Mouse (Mus musculus) forebrain, embryonic 11.5 days (tissue): ENCODE measurements around the gene Fam222b. TPM values are rescaled to one million over a fixed set of nuclear protein-coding genes. Genes with fewer than 3 reads are reported as not detected.
A peak's percentile ranks its signal among the peaks of the same experiment; 100 is the strongest.

ENCODE experiments used
- ATAC-seq: fragments of 200-750 bp; cut with Nextera tagmentation; replicated peaks from 2 replicates; pipeline ENCODE4 v1.8.0; 2017; ENCODE audit warnings: moderate TSS enrichment; ENCODE audit not compliant: low FRiP score
- DNase-seq: peaks from one replicate; pipeline ENCODE4 v3.0.0-alpha.2; 2017; ENCODE audit warnings: low spot score
- H3K27ac ChIP-seq: fragments of 300-500 bp; sonication (generic); 2 replicates; pipeline ENCODE4 v1.5.1; 2014; ENCODE audit warnings: low read depth, low read length
- H3K27me3 ChIP-seq: fragments of 300-500 bp; sonication (generic); 2 replicates; pipeline ENCODE4 v1.6.1; 2014; ENCODE audit warnings: mild to moderate bottlenecking, low read length, mixed read lengths; ENCODE audit not compliant: control insufficient read depth, insufficient read depth
- H3K36me3 ChIP-seq: fragments of 300-500 bp; sonication (generic); 2 replicates; pipeline ENCODE4 v1.6.1; 2014; ENCODE audit warnings: mild to moderate bottlenecking, low read length, moderate library complexity, mixed read lengths; ENCODE audit not compliant: control insufficient read depth, insufficient read depth
- H3K4me1 ChIP-seq: fragments of 300-500 bp; sonication (generic); replicated peaks from 2 replicates; pipeline ENCODE4 v1.6.1; 2014; ENCODE audit warnings: low read length, mixed read lengths; ENCODE audit not compliant: control insufficient read depth, insufficient read depth
- H3K4me2 ChIP-seq: fragments of 300-500 bp; sonication (generic); 2 replicates; pipeline ENCODE4 v1.6.1; 2014; ENCODE audit warnings: low read depth, mild to moderate bottlenecking, low read length, moderate library complexity, mixed read lengths; ENCODE audit not compliant: severe bottlenecking
- H3K4me3 ChIP-seq: fragments of 300-500 bp; sonication (generic); 2 replicates; pipeline ENCODE4 v1.5.1; 2014; ENCODE audit warnings: low read depth, low read length
- H3K9ac ChIP-seq: fragments of 300-500 bp; sonication (generic); 2 replicates; pipeline ENCODE4 v1.6.1; 2014; ENCODE audit warnings: low read length
- H3K9me3 ChIP-seq: fragments of 300-500 bp; sonication (generic); 2 replicates; pipeline ENCODE4 v1.6.1; 2016; ENCODE audit warnings: low read length, mixed read lengths; ENCODE audit not compliant: control insufficient read depth
- WGBS: fragments of 180-500 bp; shearing (Covaris S2); extraction: QIAGEN DNeasy Blood & Tissue Kit; methylation state at CpG from one replicate; pipeline ENCODE4 v1.1.7; 2014; 5-methylcytosine and 5-hydroxymethylcytosine counted together
- microRNA counts: library from miRNA; unstranded; fragments of <30 nt; microRNA quantifications from one replicate; lab custom pipeline; 2015
- microRNA-seq: library from miRNA; unstranded; fragments of <30 nt; microRNA quantifications from one replicate; pipeline ENCODE4, GENCODE M21; 2016; ENCODE audit not compliant: insufficient number of aligned reads
- polyA plus RNA-seq: library from polyadenylated mRNA; unstranded; fragments of >200 nt; fragmentation: Nextera tagmentation; extraction: Ambion mirVana; gene quantifications from 2 replicates; pipeline ENCODE4 v1.2.1, GENCODE M21; 2014

Gene Fam222b
- polyA plus RNA-seq, 1 experiment from 2014 or later: 31.3 TPM

DNA sequence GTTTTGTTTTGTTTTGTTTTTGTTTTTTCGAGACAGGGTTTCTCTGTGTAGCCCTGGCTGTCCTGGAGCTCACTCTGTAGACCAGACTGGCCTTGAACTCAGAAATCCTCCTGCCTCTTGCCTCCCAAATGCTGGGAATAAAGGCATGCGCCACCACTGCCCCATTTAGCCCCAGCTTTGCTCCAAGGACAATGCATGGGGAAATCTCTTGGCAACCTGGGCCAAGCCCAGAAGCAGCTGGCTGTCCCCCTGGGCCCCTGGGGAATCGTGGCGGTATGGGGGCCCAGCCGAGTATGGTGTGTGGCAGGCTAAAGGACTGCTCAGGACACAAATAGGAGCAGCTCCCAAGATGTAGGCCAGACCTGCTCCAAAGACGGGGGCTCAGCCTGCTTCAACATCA, 109.8 kb downstream of the Fam222b start:
- 87% methylated on average over 6 of the region's 6 CpGs for WGBS
- no peak overlapping the region for H3K9ac ChIP-seq
- no peak overlapping the region for H3K4me3 ChIP-seq
- no peaks in the 10 kb centered on the region for H3K27me3 ChIP-seq
- H3K9me3 ChIP-seq: no peaks in the 10 kb centered on the region
- no peak overlapping the region for H3K4me2 ChIP-seq
- ATAC-seq (no peak), DNase-seq (no peak)
- H3K36me3 ChIP-seq: peaks cover 18% of the 10 kb centered on the region
- H3K27ac ChIP-seq: no peak overlapping the region
- no peaks in the 10 kb centered on the region for H3K4me1 ChIP-seq

DNA sequence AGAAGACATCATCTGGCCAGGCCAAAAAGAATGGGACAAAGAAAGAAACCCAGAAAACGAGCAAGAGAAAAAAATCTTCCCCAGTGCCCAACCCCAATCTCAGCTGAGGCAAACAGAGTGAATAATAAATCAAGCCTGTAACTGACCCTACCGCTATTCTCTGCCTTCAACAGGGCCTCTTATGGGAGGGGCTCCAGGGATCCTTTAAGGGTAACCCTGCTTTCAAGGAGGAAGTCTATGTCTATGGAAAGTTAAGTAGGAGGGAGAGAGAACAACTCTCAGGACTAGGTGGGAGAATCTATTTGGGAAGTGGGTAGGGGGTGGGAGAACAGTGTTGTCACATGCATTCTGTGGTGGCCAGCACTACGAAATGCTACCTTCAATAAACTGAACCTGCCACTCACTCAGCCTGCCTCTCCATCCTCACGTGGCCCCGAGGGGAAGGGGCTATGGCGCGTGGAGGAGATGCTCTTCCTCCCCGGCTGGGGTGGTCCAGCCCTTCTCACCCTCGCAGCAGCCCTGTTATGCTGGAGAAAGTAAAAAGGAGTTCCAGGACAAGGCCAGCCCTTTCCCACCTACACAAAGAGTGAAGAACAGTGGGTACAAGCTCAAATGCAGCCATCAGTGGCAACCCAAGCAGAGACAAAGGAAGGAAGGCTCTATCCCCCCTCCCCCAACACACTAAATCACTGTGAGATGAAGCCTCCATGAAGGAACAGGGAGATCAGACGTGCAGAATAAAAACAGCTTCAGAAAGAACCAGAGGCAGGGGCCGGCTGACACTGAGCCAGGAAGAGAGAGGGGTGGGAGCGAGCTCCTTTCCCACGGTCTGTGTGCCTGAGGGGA, 111.1 kb downstream of the Fam222b start:
- peak overlapping the region; percentile 48; the same call in 1 of the 2 replicates for H3K27ac ChIP-seq
- H3K9ac ChIP-seq: no peak overlapping the region
- 79% methylated on average over 13 of the region's 13 CpGs for WGBS

More for the DNA sequence above, 111.1 kb downstream of the Fam222b start:
- Histone ChIP-seq H3K27me3 (no peaks in the 10 kb centered on the region), H3K4me2 (no peak overlapping the region), H3K4me3 (no peak overlapping the region), H3K36me3 (peaks cover 19% of the 10 kb centered on the region), H3K9me3 (no peaks in the 10 kb centered on the region), H3K4me1 (no peaks in the 10 kb centered on the region)
- ATAC-seq (no peak), DNase-seq (no peak)

MicroRNA genes within 50 kb of the gene (microRNA counts, 519-probe panel; counts per million panel counts)
- 4,658 counts per million, percentile 43 among the panel's probes with 10 or more counts for microRNA mmu-miR-144 (lab: Ali Mortazavi, UCI)
- 3,182 counts per million, percentile 13 among the panel's probes with 10 or more counts for microRNA mmu-miR-451 (lab: Ali Mortazavi, UCI)

Small RNA genes within 50 kb of the gene (microRNA-seq; reads per million reads assigned to microRNA genes)
- 95.1 reads per million, percentile 34 among the genes with 10 or more reads in this experiment for gene Mir144
- not detected for gene Mir451a
- gene Mir451b: not detected
- not detected for gene Mir7653

Other genes with a start within 250 kb of the Fam222b start
- gene Pipox, start 200.6 kb upstream of the Fam222b start, polyA plus RNA-seq: 13.6 and 16.0 TPM in 2 replicates
- 14.3 and 16.7 TPM in 2 replicates for gene Sez6, start 163.9 kb upstream of the Fam222b start, polyA plus RNA-seq
- 29.6 and 30.5 TPM in 2 replicates for gene Phf12, start 111.9 kb upstream of the Fam222b start, polyA plus RNA-seq
- 18.8 and 22.1 TPM in 2 replicates for gene Dhrs13, start 62.4 kb upstream of the Fam222b start, polyA plus RNA-seq
- gene Flot2, start 56.7 kb upstream of the Fam222b start, polyA plus RNA-seq: 71.2 and 74.2 TPM in 2 replicates
- gene Eral1, start 14.3 kb upstream of the Fam222b start, polyA plus RNA-seq: 39.4 and 41.8 TPM in 2 replicates
- 77.7 and 79.6 TPM in 2 replicates for gene Traf4, start 70.9 kb downstream of the Fam222b start, polyA plus RNA-seq
- 7.6 and 9.6 TPM in 2 replicates for gene Nek8, start 82.0 kb downstream of the Fam222b start, polyA plus RNA-seq
- 7.1 and 9.9 TPM in 2 replicates for gene Tlcd1, start 82.1 kb downstream of the Fam222b start, polyA plus RNA-seq
- gene Rpl23a, start 88.9 kb downstream of the Fam222b start, polyA plus RNA-seq: 1,094 and 1,161 TPM in 2 replicates
- 54.7 and 58.8 TPM in 2 replicates for gene Rab34, start 93.8 kb downstream of the Fam222b start, polyA plus RNA-seq
- 1.4 and 1.6 TPM in 2 replicates for gene Proca1, start 98.7 kb downstream of the Fam222b start, polyA plus RNA-seq
- 41.0 and 52.3 TPM in 2 replicates for gene Sdf2, start 151.1 kb downstream of the Fam222b start, polyA plus RNA-seq
- gene Supt6, start 151.3 kb downstream of the Fam222b start, polyA plus RNA-seq: 33.7 and 34.0 TPM in 2 replicates
- 75.1 and 84.6 TPM in 2 replicates for gene 2610507B11Rik, start 167.1 kb downstream of the Fam222b start, polyA plus RNA-seq
- gene BC030499, start 196.2 kb downstream of the Fam222b start, polyA plus RNA-seq: 0.21 and 0.87 TPM in 2 replicates
- gene Spag5, start 206.9 kb downstream of the Fam222b start, polyA plus RNA-seq: 75.5 and 76.1 TPM in 2 replicates
- 3.3 and 7.4 TPM in 2 replicates for gene Aldoc, start 228.3 kb downstream of the Fam222b start, polyA plus RNA-seq
- gene Pigs, start 233.8 kb downstream of the Fam222b start, polyA plus RNA-seq: 69.6 and 70.3 TPM in 2 replicates
- 73.2 and 77.4 TPM in 2 replicates for gene Unc119, start 248.8 kb downstream of the Fam222b start, polyA plus RNA-seq